Mouse (Mus musculus) liver, embryonic 13.5 days (tissue): ENCODE results near the gene Rilpl1. TPM values are rescaled to one million over a fixed set of nuclear protein-coding genes. Genes with fewer than 3 reads are reported as not detected.

Source experiments
- ATAC-seq: fragments of 200-750 bp; cut with Nextera tagmentation; 2 replicates; pipeline ENCODE4 v1.8.0; 2017; ENCODE audit warnings: low read depth, mild to moderate bottlenecking, moderate number of reproducible peaks, moderate library complexity
- DNase-seq: peaks from one replicate; pipeline ENCODE4 v3.0.0; 2022
- H3K27ac ChIP-seq: fragments of 300-500 bp; sonication (generic); 2 replicates; pipeline ENCODE4 v1.5.1; 2015; ENCODE audit warnings: moderate library complexity, mild to moderate bottlenecking, inconsistent platforms
- H3K27me3 ChIP-seq: fragments of 300-500 bp; sonication (generic); 2 replicates; pipeline ENCODE4 v1.6.1; 2015; ENCODE audit warnings: mild to moderate bottlenecking, inconsistent platforms
- H3K36me3 ChIP-seq: fragments of 300-500 bp; sonication (generic); 2 replicates; pipeline ENCODE4 v1.6.1; 2015; ENCODE audit warnings: mild to moderate bottlenecking, inconsistent platforms
- H3K4me1 ChIP-seq: fragments of 300-500 bp; sonication (generic); replicated peaks from 2 replicates; pipeline ENCODE4 v1.6.1; 2015; ENCODE audit warnings: inconsistent platforms
- H3K4me2 ChIP-seq: fragments of 300-500 bp; sonication (generic); 2 replicates; pipeline ENCODE4 v1.6.1; 2015; ENCODE audit warnings: inconsistent platforms, mild to moderate bottlenecking, moderate library complexity
- H3K4me3 ChIP-seq: fragments of 300-500 bp; sonication (generic); replicated peaks from 2 replicates; pipeline ENCODE4 v1.5.1; 2015; ENCODE audit warnings: mild to moderate bottlenecking, inconsistent platforms
- H3K9ac ChIP-seq: fragments of 300-500 bp; sonication (generic); 2 replicates; pipeline ENCODE4 v1.6.1; 2015; ENCODE audit warnings: mild to moderate bottlenecking, inconsistent platforms
- H3K9me3 ChIP-seq: fragments of 300-500 bp; sonication (generic); replicated peaks from 2 replicates; pipeline ENCODE4 v1.6.1; 2016; ENCODE audit warnings: inconsistent platforms
- WGBS: fragments of 180-500 bp; shearing (Covaris S2); methylation state at CpG from one replicate; pipeline ENCODE4 v1.1.7; 2015; ENCODE audit not compliant: insufficient replicate concordance; 5-methylcytosine and 5-hydroxymethylcytosine counted together
- polyA plus RNA-seq: library from polyadenylated mRNA; unstranded; fragments of >200 nt; fragmentation: Nextera tagmentation; extraction: Ambion mirVana; gene quantifications from 2 replicates; pipeline ENCODE4 v1.2.1, GENCODE M21; 2015

Gene Rilpl1
- polyA plus RNA-seq, 1 experiment from 2014 or later: 1.9 TPM

GRCm38 (mm10) chr5:124488885-124489284 lies 42.3 kb downstream of the Rilpl1 start:
- H3K9me3 ChIP-seq: no peaks in the 10 kb centered on the region
- ATAC-seq (no peak), DNase-seq (no peak)
- WGBS: 84% methylated on average over 3 of the region's 3 CpGs
- no peak overlapping the region for H3K9ac ChIP-seq
- H3K4me1 ChIP-seq: peaks cover 13% of the 10 kb centered on the region
- H3K27ac ChIP-seq: no peak overlapping the region
- H3K4me2 ChIP-seq: no peak overlapping the region
- no peaks in the 10 kb centered on the region for H3K27me3 ChIP-seq
- H3K4me3 ChIP-seq: no peak overlapping the region
- peaks cover 26% of the 10 kb centered on the region for H3K36me3 ChIP-seq

DNA sequence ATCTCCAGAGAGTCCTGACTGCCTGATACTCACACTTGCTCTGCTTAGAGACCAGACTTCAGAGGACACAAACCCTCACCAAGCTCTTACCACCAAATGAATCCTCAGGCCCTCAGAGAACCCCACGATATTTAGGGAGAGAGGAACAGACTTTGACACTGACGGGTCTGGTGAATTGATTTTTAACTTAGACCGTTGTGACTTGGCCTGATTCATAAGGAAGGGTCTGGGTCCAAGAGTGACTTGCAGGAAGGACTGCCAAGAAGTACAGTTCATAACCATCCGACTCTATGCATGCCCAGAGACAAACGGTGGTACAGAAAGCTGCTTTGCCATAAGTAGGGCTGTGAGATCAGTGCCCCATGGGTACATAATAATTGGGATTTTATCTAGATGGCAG lies 45.5 kb downstream of the Rilpl1 start:
- no peaks in the 10 kb centered on the region for H3K9me3 ChIP-seq
- 78% methylated on average over 5 of the region's 5 CpGs for WGBS

DNA sequence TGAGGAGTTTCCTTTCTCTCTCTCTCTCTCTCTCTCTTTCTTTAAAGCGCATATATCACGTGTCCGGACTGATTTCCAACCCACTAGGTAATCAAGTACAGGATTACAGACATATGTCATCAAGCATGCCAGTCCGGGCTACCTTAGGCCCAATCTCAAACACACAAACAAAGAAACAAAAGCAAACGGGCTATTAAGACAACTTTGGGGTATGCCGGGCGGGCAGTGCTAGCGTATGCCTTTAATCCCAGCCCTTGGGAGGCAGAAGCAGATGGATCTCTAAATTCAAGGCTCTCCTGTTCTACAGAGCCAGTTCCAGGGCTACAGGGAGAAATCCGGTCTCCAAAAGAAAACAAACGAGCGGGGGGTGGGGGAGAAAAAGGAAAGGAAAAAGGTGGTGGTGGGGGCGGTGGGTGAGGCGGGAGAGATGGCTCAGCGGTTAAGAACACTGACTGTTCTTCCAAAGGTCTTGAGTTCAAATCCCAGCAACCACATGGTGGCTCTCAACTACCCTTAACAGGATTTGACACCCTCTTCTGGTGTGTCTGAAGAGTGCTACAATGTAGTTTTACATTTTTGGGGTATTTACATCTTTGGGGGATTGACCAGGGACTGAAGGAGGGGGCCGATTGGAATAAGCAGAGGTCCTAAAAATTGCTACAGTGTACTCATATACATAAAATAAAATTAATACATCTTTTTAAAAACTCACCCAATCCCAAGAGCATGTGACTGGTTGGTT lies 47.4 kb downstream of the Rilpl1 start:
- peak overlapping the region; percentile 85 for H3K4me2 ChIP-seq
- H3K27ac ChIP-seq: peak overlapping the region; percentile 97
- no peaks in the 10 kb centered on the region for H3K27me3 ChIP-seq
- peak overlapping the region; percentile 88 for H3K9ac ChIP-seq
- no peak for DNase-seq
- H3K4me1 ChIP-seq: peaks cover 39% of the 10 kb centered on the region
- 6% methylated on average over 15 of the region's 15 CpGs for WGBS
- H3K9me3 ChIP-seq: no peaks in the 10 kb centered on the region
- ATAC-seq: peak; percentile 47
- peak overlapping the region; percentile 75 for H3K4me3 ChIP-seq
- 0 out of 2 replicates have a peak, but pooled peaks cover 2% of the 10 kb centered on the region for H3K36me3 ChIP-seq

More for the DNA sequence above, 45.5 kb downstream of the Rilpl1 start:
- Histone ChIP-seq H3K27ac (no peak overlapping the region; the same call in 1 of the 2 replicates), H3K4me3 (no peak overlapping the region), H3K4me1 (peaks cover 25% of the 10 kb centered on the region), H3K36me3 (peaks cover 10% of the 10 kb centered on the region), H3K9ac (no peak overlapping the region), H3K4me2 (no peak overlapping the region), H3K27me3 (no peaks in the 10 kb centered on the region)
- no peak for DNase-seq
- no peak for ATAC-seq

- H3K4me2 ChIP-seq: peak within 1 kb of the TSS; percentile 85
- 0 out of 2 replicates have a peak, but pooled peaks cover 2% of the 10 kb centered on the region for H3K36me3 ChIP-seq
- WGBS: under 1% methylated on average over 48 of the region's 48 CpGs
- no peaks in the 10 kb centered on the region for H3K9me3 ChIP-seq
- H3K9ac ChIP-seq: peak within 1 kb of the TSS; percentile 88
- peaks cover 45% of the 10 kb centered on the region for H3K4me1 ChIP-seq
- H3K4me3 ChIP-seq: peak within 1 kb of the TSS; percentile 75
- peak; percentile 89 for ATAC-seq
- DNase-seq: peak; percentile 81
- H3K27me3 ChIP-seq: no peaks in the 10 kb centered on the region
- H3K27ac ChIP-seq: peak within 1 kb of the TSS; percentile 97
Observed at GRCm38 (mm10) chr5:124482966-124483654, 48.1 kb downstream of the Rilpl1 start, which contains the start of gene Snrnp35. TSS of gene Snrnp35 (plus strand) at chr5:124483134.

DNA sequence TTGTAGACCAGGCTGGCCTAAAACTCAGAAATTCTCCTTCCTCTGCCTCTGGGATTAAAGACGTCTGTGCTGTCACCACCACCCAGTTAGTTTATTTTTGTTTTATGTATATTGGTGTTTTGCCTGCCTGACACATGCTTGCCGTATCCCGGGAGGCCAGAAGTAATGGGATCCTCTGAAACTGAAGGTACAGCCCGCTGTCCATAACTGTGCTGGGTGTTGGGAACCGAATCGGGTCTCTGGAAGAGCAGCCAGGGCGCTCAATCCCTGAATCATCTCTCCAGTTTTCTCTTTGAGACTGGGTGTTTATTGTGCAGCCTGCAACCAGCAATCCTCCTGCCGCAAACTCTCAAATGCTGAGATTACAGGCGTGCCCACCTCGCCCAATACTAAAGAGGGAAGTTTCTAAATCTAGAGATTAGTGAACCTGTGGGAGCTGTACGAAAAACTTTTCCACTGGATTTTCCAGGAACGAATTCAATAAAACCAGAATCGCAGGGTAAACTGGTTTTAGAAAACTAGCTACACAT lies 48.7 kb downstream of the Rilpl1 start:
- DNase-seq (peak; percentile 24), ATAC-seq (no peak)
- peak overlapping the region; percentile 85 for H3K4me2 ChIP-seq
- peak overlapping the region; percentile 97 for H3K27ac ChIP-seq
- no peaks in the 10 kb centered on the region for H3K27me3 ChIP-seq
- 8% methylated on average over 13 of the region's 13 CpGs for WGBS
- peak overlapping the region; percentile 88 for H3K9ac ChIP-seq
- H3K4me1 ChIP-seq: peaks cover 51% of the 10 kb centered on the region
- H3K9me3 ChIP-seq: no peaks in the 10 kb centered on the region
- H3K36me3 ChIP-seq: 0 out of 2 replicates have a peak, but pooled peaks cover under 1% of the 10 kb centered on the region
- peak overlapping the region; percentile 75 for H3K4me3 ChIP-seq

- WGBS: 82% methylated on average over 4 of the region's 4 CpGs
- no peak overlapping the region for H3K4me2 ChIP-seq
- H3K4me1 ChIP-seq: peaks cover 59% of the 10 kb centered on the region
- DNase-seq (no peak), ATAC-seq (no peak)
- H3K27me3 ChIP-seq: no peaks in the 10 kb centered on the region
- H3K4me3 ChIP-seq: no peak overlapping the region
- no peaks in the 10 kb centered on the region for H3K9me3 ChIP-seq
- no peak overlapping the region for H3K9ac ChIP-seq
- no peaks in the 10 kb centered on the region for H3K36me3 ChIP-seq
- H3K27ac ChIP-seq: no peak overlapping the region
Observed at GRCm38 (mm10) chr5:124481714-124482113, 49.5 kb downstream of the Rilpl1 start.

DNA sequence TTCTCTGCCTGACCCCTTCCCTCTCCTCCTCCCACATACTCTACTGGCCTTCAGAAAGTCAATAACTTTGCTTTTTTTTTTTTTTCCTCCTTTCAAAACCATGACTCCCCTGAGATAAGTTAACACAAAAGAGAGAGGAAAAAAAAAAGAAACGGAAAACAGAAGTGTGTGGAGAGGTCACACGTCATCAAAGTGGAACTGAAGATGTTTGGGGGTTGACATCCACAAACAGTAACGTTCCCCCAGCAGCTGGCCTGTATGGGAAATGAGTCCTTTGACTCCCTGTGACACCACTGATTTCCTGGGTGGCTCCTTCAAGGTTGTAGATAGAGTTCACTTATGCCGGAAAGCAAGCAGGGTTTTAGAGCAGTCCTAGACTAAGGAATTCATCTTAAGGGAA lies 51.1 kb downstream of the Rilpl1 start:
- Histone ChIP-seq H3K4me1 (peaks cover 71% of the 10 kb centered on the region), H3K4me3 (no peak overlapping the region), H3K27ac (no peak overlapping the region), H3K36me3 (no peaks in the 10 kb centered on the region), H3K27me3 (no peaks in the 10 kb centered on the region), H3K4me2 (no peak overlapping the region), H3K9ac (no peak overlapping the region; the same call in 1 of the 2 replicates), H3K9me3 (no peaks in the 10 kb centered on the region)
- WGBS: 60% methylated on average over 4 of the region's 4 CpGs
- ATAC-seq (no peak), DNase-seq (no peak)

DNA sequence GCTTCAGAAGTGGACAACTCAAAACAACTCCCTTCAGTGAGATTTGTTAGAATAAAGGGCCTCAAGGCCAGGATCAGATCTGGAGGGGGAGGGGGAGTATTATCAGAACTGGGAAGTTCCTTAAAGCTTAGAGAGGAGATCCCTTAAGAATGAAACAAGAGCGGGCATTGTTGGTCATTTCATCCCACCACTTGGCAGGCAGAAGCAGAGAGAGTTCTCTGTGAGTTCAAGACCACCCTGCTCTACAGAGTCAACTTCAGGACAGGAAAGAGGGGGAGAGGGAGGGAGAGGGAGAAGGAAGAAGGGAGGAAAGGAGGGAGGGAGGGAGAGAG lies 52.4 kb downstream of the Rilpl1 start:
- no peaks in the 10 kb centered on the region for H3K27me3 ChIP-seq
- peak overlapping the region; percentile 58 for H3K27ac ChIP-seq
- peaks cover 59% of the 10 kb centered on the region for H3K4me1 ChIP-seq
- H3K9me3 ChIP-seq: no peaks in the 10 kb centered on the region
- H3K9ac ChIP-seq: no peak overlapping the region
- 58% methylated on average over 1 of the region's 1 CpGs for WGBS
- DNase-seq (no peak), ATAC-seq (no peak)
- H3K4me3 ChIP-seq: no peak overlapping the region
- peak overlapping the region; percentile 27 for H3K4me2 ChIP-seq
- no peaks in the 10 kb centered on the region for H3K36me3 ChIP-seq

- no peaks in the 10 kb centered on the region for H3K27me3 ChIP-seq
- H3K36me3 ChIP-seq: peaks cover 22% of the 10 kb centered on the region; the same call in 1 of the 2 replicates
Observed at GRCm38 (mm10) chr5:124470591-124471171, 60.5 kb downstream of the Rilpl1 start.

GRCm38 (mm10) chr5:124469486-124469885 lies 61.7 kb downstream of the Rilpl1 start:
- Histone ChIP-seq H3K36me3 (peaks cover 22% of the 10 kb centered on the region; the same call in 1 of the 2 replicates), H3K4me2 (no peak overlapping the region), H3K27me3 (no peaks in the 10 kb centered on the region), H3K9me3 (no peaks in the 10 kb centered on the region), H3K4me1 (no peaks in the 10 kb centered on the region; the same call in 1 of the 2 replicates), H3K4me3 (no peak overlapping the region), H3K9ac (no peak overlapping the region), H3K27ac (no peak overlapping the region)
- 80% methylated on average over 6 of the region's 6 CpGs for WGBS
- no peak for DNase-seq
- no peak for ATAC-seq

More at GRCm38 (mm10) chr5:124470591-124471171, 60.5 kb downstream of the Rilpl1 start:
- peaks cover 7% of the 10 kb centered on the region for H3K4me1 ChIP-seq
- no peak overlapping the region for H3K27ac ChIP-seq
- H3K4me2 ChIP-seq: no peak overlapping the region
- H3K9me3 ChIP-seq: no peaks in the 10 kb centered on the region
- WGBS: 71% methylated on average over 6 of the region's 6 CpGs
- ATAC-seq: no peak
- H3K9ac ChIP-seq: no peak overlapping the region
- DNase-seq: no peak
- no peak overlapping the region for H3K4me3 ChIP-seq

- H3K27ac ChIP-seq: no peak overlapping the region
- H3K4me3 ChIP-seq: no peak overlapping the region
- 78% methylated on average over 7 of the region's 7 CpGs for WGBS
- H3K36me3 ChIP-seq: peaks cover 26% of the 10 kb centered on the region
- H3K4me2 ChIP-seq: no peak overlapping the region
- H3K4me1 ChIP-seq: no peaks in the 10 kb centered on the region; the same call in 1 of the 2 replicates
- DNase-seq (no peak), ATAC-seq (no peak)
- H3K9ac ChIP-seq: no peak overlapping the region
- H3K9me3 ChIP-seq: no peaks in the 10 kb centered on the region
- no peaks in the 10 kb centered on the region for H3K27me3 ChIP-seq
Observed at GRCm38 (mm10) chr5:124468365-124468764, 62.8 kb downstream of the Rilpl1 start.
